15 mouse cellular contexts compared by ENCODE assay signal in the genomic region with DNA sequence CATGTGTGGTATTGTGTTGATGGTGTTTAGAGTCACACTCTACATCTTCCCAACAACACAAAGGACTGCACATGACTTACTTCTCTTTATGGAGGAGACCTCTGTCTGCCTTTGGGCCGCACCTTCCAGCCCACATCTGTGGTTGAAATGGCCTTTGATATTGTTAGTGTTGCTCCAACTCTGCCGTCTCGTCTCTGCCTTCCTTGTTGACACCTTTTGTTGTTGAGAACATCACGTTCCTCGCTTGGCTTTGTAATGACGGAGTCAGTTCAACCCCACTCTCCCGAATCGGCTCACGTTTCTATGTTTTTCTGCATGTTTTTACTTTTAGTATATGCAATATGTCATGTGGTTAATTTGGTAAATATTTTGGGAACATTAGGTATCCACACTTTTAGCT.
"Had no signal": no experiment of that assay in that cellular context is flagged by ENCODE, and none has a peak within 500 bp of the region (broad histone marks: within the 10 kb centered on the region; RNA-seq: fewer than 3 reads in every experiment).

No protein-coding gene starts in this region.

- H3K4me3 ChIP-seq: midbrain, embryonic 10.5 days; midbrain, embryonic 12.5 days; midbrain, embryonic 15.5 days; myocyte; neural tube, embryonic 12.5 days; stomach, embryonic 15.5 days had no signal

- H3K27ac ChIP-seq: midbrain, embryonic 10.5 days; midbrain, embryonic 12.5 days; midbrain, embryonic 15.5 days; neural tube, embryonic 12.5 days; stomach, embryonic 15.5 days; stomach, postnatal 0 days had no signal

- DNase-seq: lung, adult 18-20 months; lung, embryonic 14.5 days; lung, postnatal 10 days; lung, postnatal 4 days; right cerebral cortex, postnatal 14 days; thymus, adult 2 months; thymus, postnatal 25 days; thymus, postnatal 4 days had no signal

- ATAC-seq: midbrain, embryonic 15.5 days had no signal

- H3K36me3 ChIP-seq: midbrain, embryonic 10.5 days; midbrain, embryonic 12.5 days; midbrain, embryonic 15.5 days; neural tube, embryonic 12.5 days; stomach, embryonic 15.5 days had no signal

- H3K4me1 ChIP-seq: midbrain, embryonic 10.5 days; midbrain, embryonic 12.5 days; midbrain, embryonic 15.5 days; neural tube, embryonic 12.5 days; stomach, embryonic 15.5 days had no signal

- H3K4me2 ChIP-seq: lung, embryonic 14.5 days; midbrain, embryonic 12.5 days; midbrain, embryonic 15.5 days; neural tube, embryonic 12.5 days; stomach, embryonic 15.5 days had no signal

- H3K9me3 ChIP-seq: midbrain, embryonic 10.5 days; midbrain, embryonic 12.5 days; midbrain, embryonic 15.5 days; neural tube, embryonic 12.5 days; stomach, embryonic 15.5 days had no signal

- H3K9ac ChIP-seq: lung, embryonic 14.5 days; midbrain, embryonic 12.5 days; midbrain, embryonic 15.5 days; neural tube, embryonic 12.5 days; stomach, embryonic 15.5 days had no signal

- H3K27me3 ChIP-seq: midbrain, embryonic 12.5 days; midbrain, embryonic 15.5 days; neural tube, embryonic 12.5 days; stomach, embryonic 15.5 days had no signal
